11 mouse cellular contexts compared by ENCODE assay signal in genomic region chr8:46595593-46595992, GRCm38 (mm10). TPM values are rescaled to one million over a fixed set of nuclear protein-coding genes. Genes with fewer than 3 reads are reported as not detected.
DNase-seq lines count a peak whose midpoint lies in the region; ATAC-seq and TF ChIP-seq lines count a peak whose summit lies in the region.
"Had no signal": no experiment of that assay in that cellular context is flagged by ENCODE, and none has a peak within 500 bp of the region (broad histone marks: within the 10 kb centered on the region; RNA-seq: fewer than 3 reads in every experiment).

No protein-coding gene starts in this region.

- DNase-seq in heart, adult 8-10 months (ENCODE audit: low spot score), result peak; percentile 27
- peak; percentile 34 to 49 for DNase-seq in right cerebral cortex, postnatal 10 days (ENCODE audit: low spot score in 2 of 2)
- DNase-seq in right cerebral cortex, postnatal 36 days (ENCODE audit: low spot score in 2 of 2), result no peak
- peak; percentile 82 for DNase-seq in kidney, adult 9 months
- no peak for DNase-seq in forebrain, postnatal 0 days
- DNase-seq: embryo, embryonic 11 days had no signal

- no peak overlapping the region for H3K9ac ChIP-seq in heart, embryonic 11.5 days (ENCODE audit: low read depth, low read length)
- H3K9ac ChIP-seq in forebrain, postnatal 0 days, result no peak overlapping the region
- H3K9ac ChIP-seq: midbrain, embryonic 13.5 days had no signal

- ATAC-seq in heart, embryonic 11.5 days (replicated peaks; ENCODE audit: insufficient number of reproducible peaks, low FRiP score, low TSS enrichment), result no peak
- no peak for ATAC-seq in forebrain, postnatal 0 days
- ATAC-seq in cerebellum, adult (ENCODE audit: insufficient number of reproducible peaks, low FRiP score, low TSS enrichment), result no peak
- ATAC-seq: forebrain, embryonic 14.5 days; midbrain, embryonic 13.5 days had no signal

- H3K36me3 ChIP-seq in heart, embryonic 11.5 days (ENCODE audit: control insufficient read depth, insufficient read depth, low read length), result no peaks in the 10 kb centered on the region
- peaks cover 3% of the 10 kb centered on the region; the same call in 1 of the 2 replicates for H3K36me3 ChIP-seq in small intestine, adult 2 months (ENCODE audit: control insufficient read depth, insufficient read depth, low read length)
- no peaks in the 10 kb centered on the region for H3K36me3 ChIP-seq in forebrain, postnatal 0 days (ENCODE audit: insufficient read depth)
- H3K36me3 ChIP-seq: midbrain, embryonic 13.5 days had no signal

- peaks cover 22% of the 10 kb centered on the region for H3K4me1 ChIP-seq in heart, embryonic 11.5 days (ENCODE audit: control insufficient read depth, insufficient read depth, low read length)
- H3K4me1 ChIP-seq in small intestine, adult 2 months (ENCODE audit: control insufficient read depth, insufficient read depth, insufficient read length, low read length), result peaks cover 12% of the 10 kb centered on the region; the same call in 1 of the 2 replicates
- no peaks in the 10 kb centered on the region for H3K4me1 ChIP-seq in forebrain, postnatal 0 days (ENCODE audit: insufficient read depth)
- H3K4me1 ChIP-seq: midbrain, embryonic 13.5 days had no signal

- no peaks in the 10 kb centered on the region for H3K9me3 ChIP-seq in heart, embryonic 11.5 days (replicated peaks; ENCODE audit: control insufficient read depth, low read length)
- H3K9me3 ChIP-seq in forebrain, postnatal 0 days (ENCODE audit: low read length), result no peaks in the 10 kb centered on the region
- H3K9me3 ChIP-seq: midbrain, embryonic 13.5 days had no signal

- H3K27ac ChIP-seq in heart, embryonic 11.5 days (ENCODE audit: low read depth, low read length), result no peak overlapping the region
- peak overlapping the region; percentile 61; the same call in 1 of the 2 replicates for H3K27ac ChIP-seq in small intestine, adult 2 months (ENCODE audit: insufficient read depth, low read depth, low read length)
- no peak overlapping the region for H3K27ac ChIP-seq in forebrain, postnatal 0 days (ENCODE audit: low read depth, low read length)
- H3K27ac ChIP-seq: midbrain, embryonic 13.5 days had no signal

- H3K4me2 ChIP-seq in heart, embryonic 11.5 days, result no peak overlapping the region
- H3K4me2 ChIP-seq in forebrain, postnatal 0 days (ENCODE audit: low read depth), result no peak overlapping the region
- H3K4me2 ChIP-seq: midbrain, embryonic 13.5 days had no signal

- no peak for TF ChIP-seq POLR2A in small intestine, adult 2 months (IDR thresholded peaks at IDR 0.05; ENCODE audit: low read depth, low read length)

- no peak for TF ChIP-seq CTCF in small intestine, adult 2 months (IDR thresholded peaks at IDR 0.05; ENCODE audit: extremely low read depth, insufficient read length, insufficient replicate concordance, low read depth, low read length)
- TF ChIP-seq CTCF in forebrain, postnatal 0 days (IDR thresholded peaks at IDR 0.05; ENCODE audit: low read depth), result no peak

- 56% methylated on average over 2 of the region's 2 CpGs for WGBS in heart, embryonic 11.5 days (ENCODE audit: insufficient replicate concordance)
- WGBS in small intestine, adult 2 months, result 60% methylated on average over 2 of the region's 2 CpGs
- 89% methylated on average over 2 of the region's 2 CpGs for WGBS in forebrain, postnatal 0 days

- H3K27me3 ChIP-seq in heart, embryonic 11.5 days (ENCODE audit: control insufficient read depth, insufficient read depth, low read length), result no peaks in the 10 kb centered on the region
- H3K27me3 ChIP-seq in small intestine, adult 2 months (ENCODE audit: control insufficient read depth, insufficient read depth, low read length), result no peaks in the 10 kb centered on the region
- H3K27me3 ChIP-seq in forebrain, postnatal 0 days (ENCODE audit: insufficient read depth, low read length), result no peaks in the 10 kb centered on the region
- H3K27me3 ChIP-seq: midbrain, embryonic 13.5 days had no signal

- no peak overlapping the region for H3K4me3 ChIP-seq in heart, embryonic 11.5 days (ENCODE audit: low read depth, low read length)
- H3K4me3 ChIP-seq in small intestine, adult 2 months (ENCODE audit: low read depth, low read length), result no peak overlapping the region
- H3K4me3 ChIP-seq in forebrain, postnatal 0 days (ENCODE audit: low read depth, low read length), result no peak overlapping the region
- H3K4me3 ChIP-seq: midbrain, embryonic 13.5 days had no signal

RNA-seq across cellular contexts. Expression of gene Primpol, which starts 21.4 kb away (rescaled TPM):
- 1 to 10 TPM; 1.4 to 2.0 (median 1.7) TPM for total RNA-seq in heart, adult 8-10 months (2022)
- polyA plus RNA-seq in heart, embryonic 11.5 days (2014; fragmentation: Nextera tagmentation; extraction: Ambion mirVana), result 9.7 and 10.8 TPM in 2 replicates
- 0.42 and 0.79 TPM in 2 replicates for polyA plus RNA-seq in small intestine, adult 2 months (2012; rRNA removed)
- total RNA-seq in forebrain, postnatal 0 days (2014; rRNA removed), result 5.4 and 6.1 TPM in 2 replicates
- 2.7 and 3.8 TPM in 2 replicates for polyA plus RNA-seq in forebrain, postnatal 0 days (2015; fragmentation: Nextera tagmentation; extraction: Ambion mirVana)

RNA-seq across cellular contexts. Expression of gene Casp3, which starts 21.5 kb away (rescaled TPM):
- total RNA-seq in heart, adult 8-10 months (2022), result 1 to 10 TPM; 1.8 to 3.7 (median 2.3) TPM
- polyA plus RNA-seq in heart, embryonic 11.5 days (2014; fragmentation: Nextera tagmentation; extraction: Ambion mirVana), result 49.2 and 59.2 TPM in 2 replicates
- 5.3 and 6.7 TPM in 2 replicates for polyA plus RNA-seq in small intestine, adult 2 months (2012; rRNA removed)
- total RNA-seq in forebrain, postnatal 0 days (2014; rRNA removed), result 232 and 251 TPM in 2 replicates
- 271 and 275 TPM in 2 replicates for polyA plus RNA-seq in forebrain, postnatal 0 days (2015; fragmentation: Nextera tagmentation; extraction: Ambion mirVana)

RNA-seq across cellular contexts. Expression of gene Cenpu, which starts 43.8 kb away (rescaled TPM):
- 1 to 10 TPM in 2 of 4 experiments, under 1 TPM in 2; 0.65 to 1.1 (median 0.96) TPM for total RNA-seq in heart, adult 8-10 months (2022)
- 14.9 and 18.4 TPM in 2 replicates for polyA plus RNA-seq in heart, embryonic 11.5 days (2014; fragmentation: Nextera tagmentation; extraction: Ambion mirVana)
- 1.4 and 1.5 TPM in 2 replicates for polyA plus RNA-seq in small intestine, adult 2 months (2012; rRNA removed)
- 10.1 and 11.5 TPM in 2 replicates for total RNA-seq in forebrain, postnatal 0 days (2014; rRNA removed)
- polyA plus RNA-seq in forebrain, postnatal 0 days (2015; fragmentation: Nextera tagmentation; extraction: Ambion mirVana), result 7.3 and 8.3 TPM in 2 replicates

Comparison
In these comparisons a context has a peak if more than half of its experiments do, and no peak if none do; other contexts are left out.
1. DNase-seq: peak in heart, adult 8-10 months (single experiment), right cerebral cortex, postnatal 10 days (2 of 2) and kidney, adult 9 months (single experiment); none in right cerebral cortex, postnatal 36 days (0 of 2) and forebrain, postnatal 0 days (single experiment).